Mouse (Mus musculus): ENCODE data around the gene H2al1n. TPM values are rescaled to one million over a fixed set of nuclear protein-coding genes. Genes with fewer than 3 reads are reported as not detected.
"Not testable (repeated sequence)": the region's sequence is repeated elsewhere in the genome, so short reads cannot be mapped to it uniquely, and the experiment has no call there.

H2al1n gene
- not detected in 2 replicates for polyA plus RNA-seq (2015; fragmentation: Nextera tagmentation; extraction: Ambion mirVana)

GRCm38 (mm10) chrX:14210848-14211247 is at the start of gene H2al1n:
H2al1n (plus strand) TSS chrX:14211148.
- not testable (repeated sequence) for H3K9me3 ChIP-seq; H3K27me3 ChIP-seq; H3K27ac ChIP-seq (replicated peaks); H3K4me2 ChIP-seq; H3K36me3 ChIP-seq; H3K9ac ChIP-seq; ATAC-seq (ENCODE audit: low FRiP score, low read depth); H3K4me3 ChIP-seq; H3K4me1 ChIP-seq (replicated peaks)
- WGBS: 93% methylated on average over 3 of the region's 3 CpGs

- Histone ChIP-seq H3K4me1 (replicated peaks) (no peaks in the 10 kb centered on the region), H3K27ac (replicated peaks) (no peak overlapping the region), H3K4me3 (no peak overlapping the region), H3K27me3 (no peaks in the 10 kb centered on the region), H3K4me2 (no peak overlapping the region), H3K36me3 (no peaks in the 10 kb centered on the region), H3K9me3 (no peaks in the 10 kb centered on the region), H3K9ac (no peak overlapping the region)
- 61% methylated on average over 4 of the region's 4 CpGs for WGBS
- ATAC-seq (ENCODE audit: low FRiP score, low read depth): no peak
Measured at GRCm38 (mm10) chrX:14199284-14199683, 11.7 kb upstream of the H2al1n start.

GRCm38 (mm10) chrX:14206112-14206875 is 4.7 kb upstream of the H2al1n start:
- 65% methylated on average over 8 of the region's 8 CpGs for WGBS
- ATAC-seq (ENCODE audit: low FRiP score, low read depth): no peak
- no peak overlapping the region for H3K9ac ChIP-seq
- no peak overlapping the region for H3K4me2 ChIP-seq
- no peaks in the 10 kb centered on the region for H3K9me3 ChIP-seq
- no peak overlapping the region for H3K27ac ChIP-seq (replicated peaks)
- no peak overlapping the region for H3K4me3 ChIP-seq
- no peaks in the 10 kb centered on the region for H3K4me1 ChIP-seq (replicated peaks)
- H3K27me3 ChIP-seq: no peaks in the 10 kb centered on the region
- H3K36me3 ChIP-seq: no peaks in the 10 kb centered on the region

GRCm38 (mm10) chrX:14229218-14229617 is 18.3 kb downstream of the H2al1n start:
- no peak for ATAC-seq (ENCODE audit: low FRiP score, low read depth)
- H3K9me3 ChIP-seq: no peaks in the 10 kb centered on the region
- H3K27ac ChIP-seq (replicated peaks): no peak overlapping the region
- no peaks in the 10 kb centered on the region for H3K4me1 ChIP-seq (replicated peaks)
- WGBS: 67% methylated on average over 2 of the region's 2 CpGs
- no peak overlapping the region for H3K4me3 ChIP-seq
- H3K4me2 ChIP-seq: no peak overlapping the region
- no peak overlapping the region for H3K9ac ChIP-seq
- H3K36me3 ChIP-seq: no peaks in the 10 kb centered on the region
- no peaks in the 10 kb centered on the region for H3K27me3 ChIP-seq

GRCm38 (mm10) chrX:14259597-14260239 is 48.8 kb downstream of the H2al1n start:
- Histone ChIP-seq H3K4me3 (no peak overlapping the region), H3K36me3 (no peaks in the 10 kb centered on the region), H3K27ac (replicated peaks) (no peak overlapping the region), H3K4me1 (replicated peaks) (no peaks in the 10 kb centered on the region), H3K9me3 (no peaks in the 10 kb centered on the region), H3K4me2 (no peak overlapping the region), H3K27me3 (no peaks in the 10 kb centered on the region), H3K9ac (no peak overlapping the region)
- no peak for ATAC-seq (ENCODE audit: low FRiP score, low read depth)
- 53% methylated on average over 3 of the region's 3 CpGs for WGBS

Data from hindbrain, embryonic 15.5 days (tissue).